Mouse (Mus musculus): Measurements from ENCODE around the gene Mospd2.
A peak's percentile ranks its signal among the peaks of the same experiment; 100 is the strongest.

Mospd2 gene

GRCm38 (mm10) chrX:164980193-164980775, at the start of gene Mospd2, which contains the start of gene Fancb:
TSS of gene Mospd2 (minus strand) at chrX:164980375.
TSS of gene Fancb (plus strand) at chrX:164980592.
- DNase-seq (ENCODE audit: low spot score in 2 of 2): peak; percentile 80 to 82

GRCm38 (mm10) chrX:165004779-165005324, 24.7 kb upstream of the Mospd2 start, which contains the start of gene Gm17604:
TSS of gene Gm17604 (minus strand) at chrX:165004829.
- DNase-seq (ENCODE audit: low spot score in 2 of 2): no peak

GRCm38 (mm10) chrX:165003141-165003540, 23.0 kb upstream of the Mospd2 start:
- no peak for DNase-seq (ENCODE audit: low spot score in 2 of 2)

- no peak for DNase-seq (ENCODE audit: low spot score in 2 of 2)
These were observed 1.3 kb downstream of the Mospd2 start for GRCm38 (mm10) chrX:164978866-164979265.

- DNase-seq (ENCODE audit: low spot score in 2 of 2): no peak
These were observed 9.0 kb downstream of the Mospd2 start for GRCm38 (mm10) chrX:164971206-164971605.

- DNase-seq (ENCODE audit: low spot score in 2 of 2): no peak
These were observed 14.3 kb downstream of the Mospd2 start for GRCm38 (mm10) chrX:164965750-164966448.

GRCm38 (mm10) chrX:164952601-164953375, 27.4 kb downstream of the Mospd2 start:
- DNase-seq (ENCODE audit: low spot score in 2 of 2): no peak

- DNase-seq (ENCODE audit: low spot score in 2 of 2): no peak
These were observed 28.2 kb downstream of the Mospd2 start for GRCm38 (mm10) chrX:164951858-164952576.

- DNase-seq (ENCODE audit: low spot score in 2 of 2): no peak
These were observed 38.6 kb downstream of the Mospd2 start for GRCm38 (mm10) chrX:164941540-164941939.

- DNase-seq (ENCODE audit: low spot score in 2 of 2): no peak
These were observed 67.2 kb downstream of the Mospd2 start for GRCm38 (mm10) chrX:164912993-164913392.

- DNase-seq (ENCODE audit: low spot score in 2 of 2): no peak
These were observed 68.0 kb downstream of the Mospd2 start for GRCm38 (mm10) chrX:164912186-164912585.

GRCm38 (mm10) chrX:164901847-164902246, 78.3 kb downstream of the Mospd2 start:
- DNase-seq (ENCODE audit: low spot score in 2 of 2): no peak

- no peak for DNase-seq (ENCODE audit: low spot score in 2 of 2)
These were observed 80.4 kb downstream of the Mospd2 start for GRCm38 (mm10) chrX:164899805-164900204.

- DNase-seq (ENCODE audit: low spot score in 2 of 2): no peak
These were observed 93.9 kb downstream of the Mospd2 start for GRCm38 (mm10) chrX:164886260-164886659.
